Mouse (Mus musculus) adrenal gland, postnatal 25 days (tissue): ENCODE data around the gene Eif4g2. TPM values are rescaled to one million over a fixed set of nuclear protein-coding genes. Genes with fewer than 3 reads are reported as not detected.

Experiments used
- DNase-seq: peaks from one replicate; pipeline ENCODE4 v3.0.0; 2021; ENCODE audit warnings: mixed read lengths
- total RNA-seq: library from RNA; stranded (reverse); gene quantifications from 2 replicates; pipeline ENCODE4 v1.2.3, GENCODE M21; 2021

Eif4g2 gene
- total RNA-seq, 1 experiment from 2014 or later = 875 TPM

DNA sequence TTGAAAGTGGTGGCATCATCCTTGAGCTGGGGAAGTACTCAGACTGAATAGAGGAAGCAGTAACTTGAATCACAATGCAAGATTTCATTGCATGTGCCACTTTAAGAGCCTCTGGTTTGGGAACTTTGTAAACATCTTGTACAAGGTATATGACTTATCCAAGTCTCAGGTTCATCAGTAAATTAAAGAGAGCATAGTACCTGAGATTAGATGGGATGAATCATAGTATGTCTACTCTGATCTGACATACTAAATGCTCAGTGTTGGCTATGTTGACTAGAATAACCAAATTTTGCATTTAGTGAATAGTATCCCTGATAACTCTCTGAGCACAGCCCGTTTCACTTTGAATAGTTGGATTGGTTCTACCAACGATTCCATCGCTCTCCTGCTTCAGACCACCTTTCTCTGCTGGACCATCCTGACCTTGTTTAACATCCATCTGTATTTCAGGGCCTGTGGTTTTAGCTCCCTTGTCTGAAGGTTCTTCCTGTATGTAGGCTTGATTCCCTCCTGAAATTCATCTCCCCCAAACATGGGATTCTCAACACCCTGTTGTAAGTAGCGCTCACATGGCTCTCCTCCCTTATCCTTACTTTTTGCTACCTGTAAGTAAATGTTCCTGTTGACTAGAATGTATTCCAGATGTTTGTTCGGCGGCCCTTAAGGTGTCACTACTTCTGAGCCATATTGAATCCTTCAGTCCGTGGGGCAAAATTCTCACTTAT, 13.2 kb downstream of the Eif4g2 start:
- no peak for DNase-seq

DNA sequence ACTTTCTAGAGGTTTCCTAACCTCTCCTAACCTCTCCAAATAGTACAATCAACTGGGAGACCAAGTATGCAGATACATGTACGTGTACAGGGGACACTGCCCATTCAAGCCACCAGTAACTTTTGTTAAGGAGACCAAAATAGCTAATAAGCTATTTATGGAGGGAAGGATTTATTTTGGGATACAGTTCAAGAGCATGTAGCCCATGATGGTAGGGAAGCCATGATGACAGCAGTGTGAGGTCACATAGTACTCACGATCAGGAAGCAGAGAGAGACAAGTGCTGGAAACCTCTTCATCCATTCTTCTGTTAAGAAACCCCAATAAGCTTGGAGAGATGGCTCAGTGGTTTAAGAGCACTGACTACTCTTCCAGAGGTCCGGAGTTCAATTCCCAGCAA, 14.6 kb downstream of the Eif4g2 start:
- no peak for DNase-seq

DNA sequence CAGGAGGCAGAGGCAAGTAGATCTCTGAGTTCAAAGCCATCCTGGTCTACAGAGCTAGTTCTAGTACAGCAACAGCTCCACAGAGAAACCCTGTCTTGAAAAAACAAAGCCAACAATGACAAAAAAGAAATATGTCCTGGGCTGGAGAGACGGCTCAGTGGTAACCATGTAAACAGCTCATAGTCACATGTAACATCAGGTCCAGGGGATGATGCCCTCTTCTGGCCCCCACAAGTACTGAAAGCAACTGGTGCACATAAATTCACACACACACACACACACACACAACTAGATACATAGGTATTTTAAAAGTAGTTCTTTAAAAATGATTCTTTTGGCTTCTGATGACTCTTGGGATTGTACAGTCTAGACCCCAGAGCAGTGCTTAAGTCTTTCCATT, 19.9 kb downstream of the Eif4g2 start:
- no peak for DNase-seq

DNA sequence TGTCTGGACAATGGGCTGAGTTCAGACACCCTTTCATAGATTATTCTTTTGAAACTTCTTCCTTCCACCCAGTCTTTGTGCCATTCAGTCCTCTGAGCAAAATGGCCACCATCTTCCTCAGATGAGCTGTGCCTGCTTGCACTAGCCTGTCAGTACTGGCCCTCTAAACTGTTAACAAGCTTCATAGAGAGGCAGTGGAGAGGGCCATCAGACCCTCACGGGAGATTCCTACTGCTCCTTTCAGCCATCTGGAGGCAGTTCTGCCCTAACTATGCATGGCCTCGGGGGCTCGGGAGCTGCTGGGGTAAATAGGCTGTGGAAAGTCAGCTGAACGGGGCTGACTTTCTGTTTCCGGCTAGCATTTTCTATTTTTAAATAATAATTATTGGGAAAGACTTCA, 23.3 kb downstream of the Eif4g2 start:
- no peak for DNase-seq

DNA sequence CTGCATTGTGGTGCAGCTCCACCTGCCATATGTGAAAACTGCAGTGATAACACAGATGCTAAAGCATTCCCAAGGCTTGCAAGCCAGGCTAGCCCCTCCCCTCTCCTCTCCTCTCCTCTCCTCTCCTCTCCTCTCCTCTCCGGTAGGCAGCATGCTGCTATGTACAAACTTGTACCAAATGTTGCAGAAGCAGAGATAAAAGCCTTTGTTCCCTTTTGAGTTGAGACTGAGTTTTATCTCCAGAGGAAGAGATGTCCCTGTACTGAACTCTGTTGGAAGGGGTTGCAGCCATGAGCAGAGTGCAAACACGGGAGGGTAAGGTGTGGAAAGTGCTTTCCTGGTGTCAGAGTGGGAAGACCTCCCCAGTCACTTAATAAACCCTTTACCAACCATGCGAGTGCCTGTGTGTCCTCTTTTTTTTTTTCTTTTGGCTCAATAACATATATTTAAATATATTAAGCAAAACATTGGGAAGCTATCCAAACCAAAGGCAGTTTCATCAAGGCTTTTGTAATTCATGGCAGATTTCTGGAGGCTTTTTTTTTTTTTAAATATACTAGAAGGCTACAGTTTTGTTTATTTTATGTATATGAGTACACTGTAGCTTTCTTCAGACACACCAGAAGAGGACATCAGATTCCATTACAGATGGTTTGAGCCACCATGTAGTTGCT, 26.7 kb downstream of the Eif4g2 start:
- DNase-seq = no peak

DNA sequence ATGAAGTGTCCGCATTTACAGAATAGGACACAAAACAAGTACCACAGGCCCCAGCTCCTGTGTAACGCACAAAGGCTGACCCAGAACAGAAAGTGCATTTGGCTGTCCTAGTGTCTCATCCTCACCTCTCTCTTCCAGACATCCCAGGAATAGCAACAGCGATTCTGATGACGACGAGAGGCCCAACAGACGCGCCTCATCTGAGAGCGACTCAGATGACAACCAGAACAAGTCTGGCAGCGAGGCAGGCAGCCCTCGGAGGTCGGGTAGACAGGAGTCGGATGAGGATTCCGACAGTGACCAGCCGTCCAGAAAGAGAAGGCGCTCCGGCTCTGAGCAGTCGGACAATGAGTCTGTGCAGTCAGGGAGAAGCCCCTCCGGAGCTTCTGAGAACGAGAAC, 27.6 kb downstream of the Eif4g2 start:
- no peak for DNase-seq

DNA sequence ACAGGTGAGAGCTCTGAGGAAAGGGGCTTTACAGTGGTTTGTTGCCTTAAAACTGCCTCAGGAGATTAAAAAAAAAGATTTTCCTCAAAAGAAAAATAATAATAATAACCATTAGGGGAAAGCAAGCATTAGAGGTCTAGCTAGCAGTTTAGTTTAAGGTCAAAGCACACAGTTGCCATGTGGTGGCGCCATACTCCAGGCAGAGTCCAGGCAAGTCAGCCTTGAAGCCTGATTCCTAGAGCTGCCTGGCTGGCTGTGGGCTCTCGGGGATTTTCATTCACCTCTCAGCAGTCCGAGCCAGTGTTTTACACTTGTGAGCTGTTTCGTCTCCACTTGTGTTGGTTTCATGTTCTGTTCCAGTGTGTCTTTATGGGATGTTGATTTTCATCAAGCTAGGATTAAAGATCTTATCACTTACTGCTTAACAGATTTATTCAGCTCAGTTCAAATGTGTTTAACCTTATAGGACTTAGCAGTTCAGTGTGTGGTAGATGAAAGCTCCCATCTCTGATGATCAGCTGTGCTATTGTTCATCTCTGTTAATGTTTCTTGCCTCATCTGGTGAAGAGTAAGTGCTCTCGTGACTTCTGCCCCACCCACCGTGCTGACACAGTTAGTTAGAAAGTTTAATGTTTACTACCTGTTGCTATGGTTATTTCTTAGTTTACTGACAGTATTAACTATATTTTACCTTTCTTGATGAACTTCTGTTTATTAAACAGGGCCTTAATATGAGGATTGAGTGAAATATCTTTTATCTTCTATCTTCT, 33.0 kb downstream of the Eif4g2 start:
- DNase-seq = peak; percentile 75

DNA sequence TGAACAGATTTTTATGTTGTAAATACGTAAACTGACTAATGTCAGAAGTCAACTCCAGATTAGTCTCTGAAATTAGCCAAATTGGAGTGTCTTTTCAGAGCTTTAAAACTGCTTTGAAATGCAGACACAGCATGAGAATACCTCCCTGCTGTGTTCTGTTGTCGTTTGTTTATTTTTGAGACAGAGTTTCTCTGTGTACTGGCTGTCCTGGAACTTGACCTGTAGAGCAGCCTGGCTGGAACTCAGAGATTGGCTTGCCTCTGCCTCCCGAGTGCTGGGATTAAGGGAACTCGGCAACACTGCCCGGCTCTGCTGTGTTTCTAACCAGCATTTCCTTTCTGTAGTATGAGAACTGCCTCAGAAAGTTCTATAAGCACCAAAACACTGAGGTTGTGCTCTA, 33.9 kb downstream of the Eif4g2 start:
- no peak for DNase-seq

DNA sequence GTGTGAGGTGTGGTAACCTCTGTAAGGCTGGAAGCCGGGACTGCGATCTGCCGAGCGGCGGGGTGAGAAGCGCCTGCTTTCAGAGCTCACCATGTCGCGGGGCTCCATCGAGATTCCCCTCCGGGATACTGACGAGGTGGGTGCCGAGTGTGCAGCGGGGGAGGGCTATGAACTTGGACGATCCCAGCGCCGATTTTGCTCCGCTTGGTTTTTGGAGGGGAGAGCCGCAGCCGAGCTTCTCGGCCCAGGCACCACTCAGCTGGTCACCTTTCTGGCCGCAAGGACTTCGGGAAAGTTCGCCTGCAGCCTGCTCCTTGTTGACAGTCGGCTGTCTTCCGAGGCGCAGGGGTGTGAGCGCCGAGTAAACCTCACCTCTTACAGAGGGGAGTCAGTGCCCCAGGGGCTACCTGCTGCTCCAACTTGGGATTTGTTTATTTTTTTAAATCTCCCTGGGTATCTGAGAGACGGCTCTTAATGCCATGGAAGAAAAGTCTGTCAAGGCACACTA, 53.7 kb downstream of the Eif4g2 start:
- DNase-seq = no peak

DNA sequence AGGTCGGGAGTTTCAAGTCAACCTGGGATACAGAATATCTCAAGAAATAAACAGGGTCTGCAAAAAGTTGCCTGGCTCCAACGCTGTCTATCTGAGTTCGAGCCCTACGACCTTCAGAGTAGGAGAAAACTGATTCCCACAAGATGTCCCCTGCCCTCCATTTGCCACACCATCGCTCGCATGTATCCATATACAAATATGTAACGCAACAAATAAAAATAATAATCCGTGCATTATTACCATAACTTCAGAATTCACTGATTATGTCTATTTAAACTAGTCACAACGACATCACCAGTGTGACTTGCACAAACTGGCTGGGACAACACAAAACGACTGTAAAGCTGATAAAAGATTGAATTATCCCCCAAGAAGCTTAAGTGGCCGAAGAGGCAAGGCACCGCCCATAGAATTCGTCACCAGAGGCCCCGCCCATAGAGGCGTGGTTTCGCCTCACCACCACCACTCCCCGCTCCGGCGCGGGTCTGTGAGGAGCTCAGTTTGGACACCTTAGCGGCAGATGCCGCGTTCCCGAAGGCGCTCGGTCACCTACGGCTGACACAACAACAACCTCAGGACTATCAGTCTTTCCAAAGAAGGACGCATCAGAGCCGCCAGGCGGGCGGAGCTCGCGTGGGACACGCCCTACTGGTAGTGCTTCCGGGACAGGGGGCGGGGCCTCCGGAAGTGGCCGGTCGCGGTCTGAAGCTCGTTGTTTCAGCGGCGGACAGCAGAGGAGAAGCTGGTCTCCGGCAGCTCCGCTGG, 54.4 kb downstream of the Eif4g2 start, which contains the start of gene Ctr9:
Gene Ctr9 (plus strand): TSS at position 671 of the 765 bp plus-strand sequence.
- DNase-seq = peak; percentile 93

DNA sequence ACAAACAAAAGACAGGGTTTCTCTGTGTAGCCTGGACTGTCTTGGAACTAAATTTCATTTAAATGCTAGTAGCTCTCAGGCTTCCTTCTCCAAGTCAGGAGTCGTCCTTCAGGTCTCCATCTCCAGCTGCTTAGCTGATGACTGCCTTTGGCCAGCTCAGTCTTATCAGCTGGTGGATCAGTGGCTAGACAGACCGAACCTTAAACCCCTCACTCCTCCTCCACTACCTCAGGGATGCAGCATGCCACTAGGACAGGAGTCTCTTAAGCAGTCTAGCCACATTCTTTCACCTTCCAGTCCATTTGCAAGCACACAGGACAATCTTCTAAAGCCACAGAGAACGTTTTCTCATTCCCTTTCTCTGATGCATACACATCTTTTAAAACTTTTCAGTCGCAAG, 57.9 kb downstream of the Eif4g2 start:
- DNase-seq = no peak

DNA sequence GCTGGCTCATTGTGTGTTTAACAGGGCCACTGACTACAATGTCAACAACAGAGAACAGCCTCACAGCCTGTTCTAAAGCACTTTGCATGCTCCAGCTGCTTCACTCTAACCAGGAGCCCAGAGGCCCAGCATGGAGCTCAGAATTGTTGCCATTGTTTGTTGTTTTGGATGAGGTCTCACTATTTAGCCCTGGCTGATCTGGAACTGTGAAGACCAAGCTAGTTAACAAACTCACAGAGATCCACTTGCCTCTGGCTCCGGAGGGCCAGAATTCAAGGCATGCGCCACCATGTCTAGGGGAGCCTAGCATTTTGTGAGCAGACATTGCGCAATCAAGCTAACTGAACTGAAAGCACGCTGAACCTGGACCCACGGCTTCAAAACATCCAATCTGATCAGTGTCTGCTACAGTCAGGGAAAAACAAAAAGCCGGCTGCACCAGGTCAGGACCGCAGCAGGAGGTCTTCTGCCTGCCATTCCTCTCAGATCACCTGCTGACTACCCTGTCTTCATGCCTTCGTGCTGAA, 58.7 kb downstream of the Eif4g2 start:
- no peak for DNase-seq

DNA sequence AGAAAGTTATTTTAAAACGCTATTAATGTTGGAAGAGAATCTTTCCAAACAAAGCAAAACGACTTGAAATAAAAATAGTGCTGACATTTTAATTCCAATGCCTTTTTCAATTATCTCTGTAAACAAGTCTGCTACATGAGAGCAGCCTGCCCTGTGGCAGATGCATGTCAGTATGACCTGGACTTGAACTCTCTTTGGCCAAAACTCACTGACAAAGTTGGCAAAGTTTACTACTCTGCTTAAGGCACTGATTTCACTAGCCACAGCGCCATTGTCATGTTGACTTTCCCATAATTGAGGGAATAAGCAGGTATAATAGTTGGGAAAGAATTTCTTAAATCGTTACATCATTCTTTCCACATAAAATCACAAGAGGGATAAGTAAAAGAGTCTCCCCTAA, 62.0 kb downstream of the Eif4g2 start:
- DNase-seq = no peak

Other genes with a start within 250 kb of the Eif4g2 start
- gene Rnf141, start 238.6 kb downstream of the Eif4g2 start, total RNA-seq = 52.9 and 74.3 TPM in 2 replicates
- 3.8 and 5.9 TPM in 2 replicates for gene Lyve1, start 219.8 kb downstream of the Eif4g2 start, total RNA-seq
- 6.0 and 9.1 TPM in 2 replicates for gene Mrvi1, start 100.6 kb downstream of the Eif4g2 start, total RNA-seq
- gene Ctr9, start 54.1 kb downstream of the Eif4g2 start, total RNA-seq = 48.6 and 53.9 TPM in 2 replicates